Mouse (Mus musculus) small intestine, adult 2 months (tissue): ENCODE data around the gene Tspan9.

ENCODE experiments used
- CTCF ChIP-seq: fragments of 200-500 bp; IDR thresholded peaks from 2 replicates; pipeline ENCODE4 v1.5.1; 2012; ENCODE audit warnings: low read depth, mild to moderate bottlenecking, control low read depth, inconsistent platforms, low read length, moderate library complexity, mixed read lengths; ENCODE audit not compliant: insufficient replicate concordance, insufficient read length; ENCODE audit errors: extremely low read depth
- POLR2A ChIP-seq: fragments of 200-500 bp; IDR thresholded peaks from 2 replicates; pipeline ENCODE4 v1.6.1; 2012; ENCODE audit warnings: low read depth, mild to moderate bottlenecking, control low read depth, inconsistent platforms, low read length, moderate library complexity

DNA sequence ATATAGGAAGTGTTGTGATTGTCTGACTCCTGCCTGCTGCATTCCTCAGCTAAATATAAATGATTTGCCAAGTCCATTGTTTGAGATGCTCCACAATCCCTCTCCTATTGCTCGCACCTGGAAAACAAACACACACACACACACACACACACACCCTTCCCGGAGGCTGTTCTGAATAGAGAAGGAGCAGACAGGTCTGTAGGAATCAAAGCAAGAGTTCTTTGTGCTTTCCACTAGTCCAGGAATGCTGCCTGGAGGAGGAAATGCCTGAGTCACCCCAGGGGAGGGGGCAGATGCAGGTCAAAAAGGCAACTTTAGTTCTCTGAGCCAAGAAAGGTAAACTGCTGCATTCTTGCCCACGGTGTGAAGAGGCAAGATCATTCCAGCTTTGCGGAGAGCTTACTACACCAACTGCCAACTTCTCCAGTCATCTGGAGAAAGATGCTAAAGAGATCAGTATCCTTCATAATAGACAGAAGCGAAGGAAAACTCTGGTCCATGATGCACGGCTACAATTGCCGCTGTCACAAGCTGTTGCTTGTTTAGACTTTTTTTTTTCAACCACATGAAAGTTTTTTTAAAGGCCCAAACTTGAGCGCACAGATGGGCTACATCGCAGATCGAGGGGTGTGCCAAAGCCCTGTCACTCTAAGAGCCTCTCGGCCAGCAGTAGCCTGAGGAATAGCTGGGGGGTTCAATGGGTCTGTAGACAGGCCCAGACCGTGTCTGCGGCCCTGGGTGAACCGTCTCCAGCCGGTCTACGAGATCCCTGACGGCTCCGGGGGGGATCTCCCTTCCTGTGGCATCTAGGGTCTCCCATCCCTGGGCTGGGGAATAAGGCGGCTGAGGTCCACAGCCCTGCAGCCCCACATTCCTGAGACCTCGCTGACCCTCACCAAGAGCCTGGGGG lies 770 bp downstream of the Tspan9 start:
- TF ChIP-seq POLR2A (no peak), CTCF (no peak)
